Mouse (Mus musculus) ES-Bruce4 (cell line): ENCODE measurements around the gene Triap1.

Source experiments
- CTCF ChIP-seq: IDR thresholded peaks from one replicate; pipeline ENCODE4 v1.8.1; 2011; ENCODE audit warnings: low read depth, low read length
- EP300 ChIP-seq: IDR thresholded peaks from 2 replicates; pipeline ENCODE4 v1.6.1; 2011; ENCODE audit warnings: low read depth, low read length; ENCODE audit not compliant: insufficient read depth
- POLR2A ChIP-seq: IDR thresholded peaks from one replicate; pipeline ENCODE4 v1.8.1; 2011; ENCODE audit warnings: low read length; ENCODE audit not compliant: insufficient read depth

GRCm38 (mm10) chr5:115340577-115341313 is at the start of gene Triap1, which contains the start of gene Gatc:
- TF ChIP-seq CTCF, result no peak
- TF ChIP-seq POLR2A, result peak; percentile 34
- TF ChIP-seq EP300, result peak; percentile 70; the same call in 1 of the 2 replicates
